Mouse (Mus musculus): ENCODE data around the gene Emsy.

The Emsy gene

GRCm38 (mm10) chr7:98577461-98577860, 79.1 kb downstream of the Emsy start:
- DNase-seq (ENCODE audit: low spot score in 2 of 2), result no peak

- DNase-seq (ENCODE audit: low spot score in 2 of 2), result no peak
Observed at GRCm38 (mm10) chr7:98575651-98576239, 80.8 kb downstream of the Emsy start.

DNA sequence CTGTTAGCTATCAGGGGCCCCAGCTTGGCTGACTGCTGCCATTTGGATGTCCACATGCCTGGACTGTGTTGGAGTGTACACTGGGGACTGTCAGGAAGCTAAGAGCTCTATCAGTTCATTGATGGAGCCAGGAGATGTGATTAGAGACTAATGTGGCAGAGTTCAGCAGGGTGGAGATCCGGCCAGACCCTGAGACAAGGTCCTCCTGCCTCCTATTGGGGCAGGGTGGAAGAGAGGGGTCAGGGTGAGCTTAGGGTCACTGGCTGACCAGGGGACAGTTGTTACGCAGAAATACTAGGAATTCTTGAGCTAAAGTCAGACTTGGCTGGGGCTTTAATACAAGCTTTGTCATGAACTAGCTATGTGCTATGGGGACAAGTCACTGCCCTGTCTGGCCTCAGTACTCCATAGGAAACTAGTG, 81.8 kb downstream of the Emsy start:
- DNase-seq (ENCODE audit: low spot score in 2 of 2), result no peak

DNA sequence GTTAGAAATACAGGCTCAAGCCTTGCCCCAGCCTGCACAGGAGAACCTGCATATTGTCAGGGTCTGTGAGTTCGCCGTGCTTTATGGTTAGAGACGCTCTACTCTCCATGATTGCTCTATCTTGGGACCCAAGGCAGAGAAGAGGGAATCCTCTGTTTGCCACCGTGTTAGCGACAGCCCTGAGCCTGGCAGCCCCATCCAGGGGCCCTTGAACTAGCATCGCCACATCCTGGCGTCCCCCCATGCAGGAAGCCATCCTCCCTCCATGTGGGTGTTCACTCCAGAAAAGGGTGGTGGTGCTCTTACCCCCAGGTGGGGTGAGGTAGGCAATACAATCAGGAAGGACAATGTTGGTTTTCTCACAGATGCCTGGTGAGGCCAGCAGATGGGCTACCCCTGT, 82.3 kb downstream of the Emsy start:
- DNase-seq (ENCODE audit: low spot score in 2 of 2), result no peak

- DNase-seq (ENCODE audit: low spot score in 2 of 2), result no peak
Observed at GRCm38 (mm10) chr7:98573231-98573781, 83.3 kb downstream of the Emsy start.

GRCm38 (mm10) chr7:98572223-98572868, 84.2 kb downstream of the Emsy start:
- DNase-seq (ENCODE audit: low spot score in 2 of 2), result no peak

- DNase-seq (ENCODE audit: low spot score in 2 of 2), result no peak
Observed at GRCm38 (mm10) chr7:98570824-98571505, 85.6 kb downstream of the Emsy start.

- no peak for DNase-seq (ENCODE audit: low spot score in 2 of 2)
Observed at GRCm38 (mm10) chr7:98567056-98567455, 89.5 kb downstream of the Emsy start.

- DNase-seq (ENCODE audit: low spot score in 2 of 2), result peak in 1 of 2 experiments; percentile 45
Observed at GRCm38 (mm10) chr7:98564607-98565364, 91.8 kb downstream of the Emsy start.

GRCm38 (mm10) chr7:98563991-98564390, 92.6 kb downstream of the Emsy start:
- no peak for DNase-seq (ENCODE audit: low spot score in 2 of 2)

DNA sequence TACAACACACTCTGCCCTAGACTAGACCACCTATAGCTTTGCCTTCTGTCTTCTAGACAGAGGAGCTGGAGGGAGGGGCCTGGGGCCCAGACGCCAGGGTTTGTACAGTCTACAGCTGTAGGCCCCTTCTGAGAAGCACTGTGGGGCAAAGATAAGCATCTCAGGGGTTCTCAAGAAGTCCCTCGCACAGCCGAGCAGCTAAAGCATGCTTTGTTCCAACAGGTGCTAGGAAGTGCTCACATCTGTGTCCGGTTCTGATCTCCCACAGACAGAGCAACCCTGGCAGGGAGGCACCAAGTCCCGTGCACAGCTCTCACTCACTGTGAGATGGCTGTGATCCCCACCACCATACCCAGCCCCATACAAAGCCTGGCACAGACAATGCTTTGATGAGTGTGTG, 93.6 kb downstream of the Emsy start:
- DNase-seq (ENCODE audit: low spot score in 2 of 2), result no peak

- DNase-seq (ENCODE audit: low spot score in 2 of 2), result no peak
Observed at GRCm38 (mm10) chr7:98562186-98562585, 94.4 kb downstream of the Emsy start.

DNA sequence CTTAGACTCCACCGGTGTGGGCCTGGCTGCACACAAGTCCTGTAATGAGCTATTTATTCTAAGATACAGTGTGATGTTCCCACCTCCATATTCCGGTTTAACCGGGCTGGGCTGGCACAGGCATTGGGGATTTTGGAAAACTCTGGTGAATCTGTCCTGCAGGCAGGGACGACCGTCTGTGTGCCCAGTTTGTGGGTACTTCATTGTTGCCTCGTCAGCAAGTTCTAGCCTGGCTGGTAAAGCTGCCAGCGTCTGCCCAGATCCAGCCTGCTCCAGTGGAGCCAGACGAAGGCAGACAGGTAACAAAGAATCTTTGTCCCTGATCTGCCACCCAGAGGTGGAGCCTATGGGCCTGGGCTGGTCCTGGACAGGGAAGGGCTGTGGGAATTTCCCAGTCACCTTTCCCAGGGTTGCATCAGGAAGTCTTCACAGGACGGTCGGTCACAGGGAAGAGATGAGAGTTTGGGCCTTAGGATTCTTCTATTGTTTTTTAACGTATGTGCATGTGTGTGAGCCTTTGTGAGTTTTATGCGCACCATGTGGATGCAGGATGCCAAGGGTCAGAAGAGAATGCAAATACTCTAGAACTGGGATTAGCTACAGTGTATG, 94.9 kb downstream of the Emsy start:
- no peak for DNase-seq (ENCODE audit: low spot score in 2 of 2)

GRCm38 (mm10) chr7:98558128-98558921, 98.3 kb downstream of the Emsy start:
- DNase-seq (ENCODE audit: low spot score in 2 of 2), result no peak

- DNase-seq (ENCODE audit: low spot score in 2 of 2), result no peak
Observed at GRCm38 (mm10) chr7:98556767-98557394, 99.7 kb downstream of the Emsy start.

DNA sequence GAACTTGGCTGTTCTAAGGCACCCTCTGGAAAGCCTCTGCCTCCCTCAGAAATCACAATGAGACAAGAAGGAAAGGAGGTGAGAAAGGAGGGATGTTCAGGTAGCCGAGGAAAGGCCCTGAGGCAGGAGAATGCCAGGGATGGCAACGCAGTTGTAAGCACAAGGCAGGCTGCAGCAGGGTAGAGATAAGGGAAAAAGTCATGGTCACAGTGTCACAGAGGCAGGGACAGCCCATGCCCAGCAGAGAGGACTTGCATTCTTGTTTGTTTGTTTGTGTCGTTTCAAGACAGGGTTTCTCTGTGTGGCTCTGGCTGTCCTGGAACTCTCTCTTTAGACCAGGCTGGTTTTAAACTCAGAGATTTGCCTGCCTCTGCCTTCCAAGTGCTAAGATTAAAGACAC, 105.5 kb downstream of the Emsy start:
- DNase-seq (ENCODE audit: low spot score in 2 of 2), result no peak

DNA sequence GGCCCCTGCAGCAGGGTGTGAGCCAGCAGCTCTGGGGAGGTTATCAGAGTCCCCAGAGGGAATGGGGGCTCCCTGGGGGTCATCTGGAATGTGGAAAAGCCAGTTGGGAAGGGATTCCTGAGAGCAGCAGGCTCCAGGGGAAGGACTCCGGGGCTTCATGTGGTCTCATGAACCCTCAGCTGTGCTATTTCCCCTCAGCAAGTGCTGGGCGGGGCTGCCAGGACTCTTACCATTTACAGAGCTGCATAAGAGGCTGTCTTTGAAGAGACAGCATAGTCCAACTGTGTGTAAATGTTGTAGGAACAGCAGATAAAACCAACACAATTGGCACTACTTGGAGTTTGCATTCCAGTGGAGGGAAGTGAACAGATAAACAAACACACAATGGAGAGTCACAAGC, 106.0 kb downstream of the Emsy start:
- DNase-seq (ENCODE audit: low spot score in 2 of 2), result no peak

- no peak for DNase-seq (ENCODE audit: low spot score in 2 of 2)
Observed at GRCm38 (mm10) chr7:98548839-98549238, 107.7 kb downstream of the Emsy start.

DNA sequence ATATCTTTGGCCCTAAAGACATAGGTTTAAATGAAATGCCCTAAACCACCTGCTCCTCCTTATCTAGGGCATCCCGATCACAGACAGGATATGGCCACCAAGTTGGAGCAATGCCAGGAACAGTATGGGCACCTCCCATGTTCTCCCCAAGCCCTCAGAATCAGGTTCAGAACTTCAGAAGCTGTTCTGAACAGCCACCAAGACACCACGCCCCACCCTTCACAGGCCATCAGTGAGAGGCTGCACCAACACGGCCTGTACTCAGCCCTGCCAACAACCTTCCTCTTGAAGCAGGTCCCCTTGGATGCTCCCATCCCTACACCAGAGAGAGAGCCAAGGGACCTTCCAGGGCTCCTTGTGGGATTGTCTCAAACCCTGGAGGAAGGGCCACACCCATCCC, 112.0 kb downstream of the Emsy start:
- no peak for DNase-seq (ENCODE audit: low spot score in 2 of 2)

DNA sequence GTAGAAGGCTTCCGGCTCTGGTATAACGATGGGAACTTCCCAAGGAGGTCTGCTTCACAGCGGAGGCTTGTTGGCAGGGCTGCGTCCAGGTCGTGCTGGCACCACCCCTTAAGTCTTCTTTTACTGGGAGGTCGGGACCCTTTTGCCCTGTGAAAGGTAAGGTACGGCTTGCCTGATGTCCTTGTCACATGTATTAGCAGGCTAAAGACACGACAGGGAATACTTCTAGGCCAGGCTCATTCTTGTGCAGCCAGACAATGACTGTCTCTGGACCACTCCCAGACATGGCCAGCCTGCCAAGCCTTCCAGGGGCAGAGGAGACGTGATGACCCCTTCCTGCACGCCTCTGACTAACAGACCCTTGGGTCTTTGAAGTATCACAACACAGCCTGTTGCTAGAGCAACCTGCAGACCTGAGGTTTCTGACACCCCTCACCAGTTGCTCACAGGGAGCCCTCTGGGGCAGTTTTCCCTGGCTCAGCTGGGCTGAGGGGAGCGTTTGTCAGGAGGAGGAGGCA, 112.7 kb downstream of the Emsy start:
- DNase-seq (ENCODE audit: low spot score in 2 of 2), result no peak

All from spleen, postnatal 10 days (tissue).